Mouse (Mus musculus) forebrain, embryonic 10.5 days (tissue): ENCODE results near the gene Tnrc6c. TPM values are rescaled to one million over a fixed set of nuclear protein-coding genes. Genes with fewer than 3 reads are reported as not detected.

Experiments used
- DNase-seq: peaks from one replicate; pipeline ENCODE4 v3.0.0-alpha.2; 2017; ENCODE audit warnings: low spot score; ENCODE audit errors: extremely low spot score
- H3K27ac ChIP-seq: fragments of 300-500 bp; sonication (generic); 2 replicates; pipeline ENCODE4 v1.5.1; 2016; ENCODE audit warnings: mild to moderate bottlenecking
- H3K27me3 ChIP-seq: fragments of 300-500 bp; sonication (generic); 2 replicates; pipeline ENCODE4 v1.6.1; 2016; ENCODE audit warnings: mild to moderate bottlenecking; ENCODE audit not compliant: poor library complexity, severe bottlenecking
- H3K36me3 ChIP-seq: fragments of 300-500 bp; sonication (generic); replicated peaks from 2 replicates; pipeline ENCODE4 v1.6.1; 2016; ENCODE audit warnings: mild to moderate bottlenecking, moderate library complexity
- H3K4me1 ChIP-seq: fragments of 300-500 bp; sonication (generic); 2 replicates; pipeline ENCODE4 v1.6.1; 2016
- H3K4me3 ChIP-seq: fragments of 300-500 bp; sonication (generic); 2 replicates; pipeline ENCODE4 v1.5.1; 2016; ENCODE audit warnings: mild to moderate bottlenecking, moderate library complexity
- H3K9me3 ChIP-seq: fragments of 300-500 bp; sonication (generic); 2 replicates; pipeline ENCODE4 v1.6.1; 2016; ENCODE audit warnings: mild to moderate bottlenecking, moderate library complexity
- WGBS: fragments of 180-500 bp; shearing (Covaris S2); methylation state at CpG from one replicate; pipeline ENCODE4 v1.1.7; 2016; 5-methylcytosine and 5-hydroxymethylcytosine counted together
- polyA plus RNA-seq: library from polyadenylated mRNA; unstranded; fragments of >200 nt; fragmentation: Nextera tagmentation; extraction: Ambion mirVana; gene quantifications from 2 replicates; pipeline ENCODE4 v1.2.1, GENCODE M21; 2016

Tnrc6c gene
- polyA plus RNA-seq, 1 experiment from 2014 or later: 12.0 TPM

DNA sequence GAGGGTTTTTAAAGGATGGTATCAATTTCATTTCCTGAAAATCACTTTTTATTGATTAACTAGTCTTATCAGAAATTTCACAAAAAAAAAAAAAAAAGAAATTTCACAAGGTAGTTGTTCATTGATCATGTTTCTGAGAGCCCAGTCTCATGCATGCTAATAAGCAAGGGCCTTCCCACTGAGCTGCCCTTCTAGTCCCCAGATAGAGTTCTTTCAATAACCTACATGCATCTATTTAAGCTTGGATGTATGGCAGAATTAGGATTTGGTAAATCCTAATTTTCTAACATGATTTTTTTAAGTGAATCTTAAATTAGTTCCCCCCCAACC is 9.7 kb downstream of the Tnrc6c start:
- DNase-seq: no peak
- peaks cover 34% of the 10 kb centered on the region for H3K4me1 ChIP-seq
- no peaks in the 10 kb centered on the region; the same call in 1 of the 2 replicates for H3K36me3 ChIP-seq
- no peaks in the 10 kb centered on the region for H3K27me3 ChIP-seq
- H3K27ac ChIP-seq: no peak overlapping the region
- H3K4me3 ChIP-seq: no peak overlapping the region
- no peaks in the 10 kb centered on the region for H3K9me3 ChIP-seq

- Histone ChIP-seq H3K4me3 (no peak overlapping the region), H3K9me3 (no peaks in the 10 kb centered on the region), H3K27ac (no peak overlapping the region), H3K4me1 (peaks cover 28% of the 10 kb centered on the region), H3K36me3 (peaks cover under 1% of the 10 kb centered on the region), H3K27me3 (no peaks in the 10 kb centered on the region)
- WGBS: 65% methylated on average over 3 of the region's 3 CpGs
- no peak for DNase-seq
Observed at GRCm38 (mm10) chr11:117665189-117665588, 11.1 kb downstream of the Tnrc6c start.

DNA sequence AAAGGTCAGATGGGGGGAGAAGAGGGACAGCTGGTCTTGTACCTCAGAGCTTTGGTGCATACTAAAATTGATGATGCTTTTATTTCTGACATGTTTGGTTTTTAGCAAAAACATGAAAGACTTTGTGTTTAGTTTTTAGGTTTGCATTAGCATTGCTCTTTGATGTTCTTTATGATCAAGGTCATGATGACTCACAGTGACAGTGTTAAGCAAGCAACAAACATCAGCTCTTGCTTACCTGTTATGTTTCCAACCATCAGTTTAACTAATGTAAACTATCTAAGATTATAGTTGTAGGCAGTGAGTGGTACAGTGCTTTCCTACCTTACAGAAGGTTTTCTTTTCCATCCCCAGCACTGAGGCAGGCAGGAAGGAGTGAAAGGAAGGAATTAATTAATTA is 12.5 kb downstream of the Tnrc6c start:
- DNase-seq: no peak
- Histone ChIP-seq H3K4me3 (no peak overlapping the region), H3K9me3 (no peaks in the 10 kb centered on the region), H3K36me3 (peaks cover 8% of the 10 kb centered on the region), H3K4me1 (peaks cover 28% of the 10 kb centered on the region), H3K27me3 (no peaks in the 10 kb centered on the region), H3K27ac (no peak overlapping the region)

- Histone ChIP-seq H3K27ac (no peak overlapping the region), H3K4me1 (peaks cover 28% of the 10 kb centered on the region), H3K27me3 (no peaks in the 10 kb centered on the region), H3K9me3 (no peaks in the 10 kb centered on the region), H3K4me3 (no peak overlapping the region), H3K36me3 (peaks cover 8% of the 10 kb centered on the region)
- WGBS: 89% methylated on average over 5 of the region's 5 CpGs
- no peak for DNase-seq
Observed at GRCm38 (mm10) chr11:117667152-117667551, 13.1 kb downstream of the Tnrc6c start.

GRCm38 (mm10) chr11:117667825-117668224 is 13.7 kb downstream of the Tnrc6c start:
- H3K36me3 ChIP-seq: peaks cover 14% of the 10 kb centered on the region
- DNase-seq: no peak
- 85% methylated on average over 5 of the region's 5 CpGs for WGBS
- peaks cover 28% of the 10 kb centered on the region for H3K4me1 ChIP-seq
- no peak overlapping the region for H3K27ac ChIP-seq
- H3K27me3 ChIP-seq: no peaks in the 10 kb centered on the region
- no peaks in the 10 kb centered on the region for H3K9me3 ChIP-seq
- H3K4me3 ChIP-seq: no peak overlapping the region

DNA sequence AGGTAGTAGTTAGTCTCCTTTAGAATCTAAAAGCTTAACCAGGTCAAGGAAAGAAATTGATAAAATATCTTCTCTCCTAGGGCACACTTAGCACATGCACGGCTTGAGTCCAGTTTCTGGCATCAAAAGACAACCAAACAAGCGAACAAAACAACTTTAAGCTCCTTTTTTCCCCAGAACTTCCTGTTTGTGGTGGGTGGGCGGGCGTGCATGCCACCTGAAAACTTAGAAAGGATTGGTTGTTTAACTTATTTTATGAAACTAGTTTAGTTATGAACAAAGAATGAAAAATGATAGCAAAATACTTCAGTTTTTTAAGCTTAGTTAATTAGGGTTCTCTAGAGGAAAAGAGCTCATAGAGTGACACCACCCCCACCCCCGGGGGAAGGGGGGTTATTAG is 17.5 kb downstream of the Tnrc6c start:
- Histone ChIP-seq H3K4me1 (peaks cover 25% of the 10 kb centered on the region), H3K27me3 (no peaks in the 10 kb centered on the region), H3K9me3 (no peaks in the 10 kb centered on the region; the same call in 1 of the 2 replicates), H3K27ac (no peak overlapping the region), H3K4me3 (no peak overlapping the region), H3K36me3 (peaks cover 30% of the 10 kb centered on the region)
- WGBS: 91% methylated on average over 5 of the region's 5 CpGs
- no peak for DNase-seq

DNA sequence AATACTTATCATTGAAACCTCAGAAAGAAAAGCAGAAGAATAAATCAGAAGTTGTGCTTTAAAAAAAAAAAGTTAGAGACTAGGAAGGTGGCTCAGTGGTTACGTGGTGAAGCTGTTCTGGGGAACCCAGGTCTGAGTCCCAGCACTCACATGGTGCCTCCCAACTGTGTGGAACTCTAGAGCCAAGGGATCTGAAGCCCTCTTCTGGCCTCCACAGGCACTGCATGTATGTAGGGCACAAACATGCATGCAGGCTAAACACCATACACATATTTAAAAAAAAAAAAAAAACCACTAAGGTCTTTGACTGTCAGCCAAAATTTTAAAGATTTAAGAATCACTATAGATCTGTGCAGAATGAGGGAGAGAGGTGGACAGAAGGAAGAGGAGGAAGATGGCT is 20.4 kb downstream of the Tnrc6c start:
- H3K9me3 ChIP-seq: no peaks in the 10 kb centered on the region; the same call in 1 of the 2 replicates
- no peak overlapping the region for H3K27ac ChIP-seq
- peaks cover 27% of the 10 kb centered on the region for H3K4me1 ChIP-seq
- H3K27me3 ChIP-seq: no peaks in the 10 kb centered on the region
- peaks cover 30% of the 10 kb centered on the region for H3K36me3 ChIP-seq
- DNase-seq: no peak
- H3K4me3 ChIP-seq: no peak overlapping the region
- WGBS: 97% methylated on average over 1 of the region's 1 CpGs

- no peaks in the 10 kb centered on the region for H3K27me3 ChIP-seq
- DNase-seq: no peak
- H3K27ac ChIP-seq: no peak overlapping the region
- peaks cover 34% of the 10 kb centered on the region for H3K4me1 ChIP-seq
- no peak overlapping the region for H3K4me3 ChIP-seq
- H3K9me3 ChIP-seq: no peaks in the 10 kb centered on the region; the same call in 1 of the 2 replicates
- WGBS: 7% methylated on average over 2 of the region's 2 CpGs
- peaks cover 23% of the 10 kb centered on the region for H3K36me3 ChIP-seq
Observed at GRCm38 (mm10) chr11:117676649-117677048, 22.6 kb downstream of the Tnrc6c start.

DNA sequence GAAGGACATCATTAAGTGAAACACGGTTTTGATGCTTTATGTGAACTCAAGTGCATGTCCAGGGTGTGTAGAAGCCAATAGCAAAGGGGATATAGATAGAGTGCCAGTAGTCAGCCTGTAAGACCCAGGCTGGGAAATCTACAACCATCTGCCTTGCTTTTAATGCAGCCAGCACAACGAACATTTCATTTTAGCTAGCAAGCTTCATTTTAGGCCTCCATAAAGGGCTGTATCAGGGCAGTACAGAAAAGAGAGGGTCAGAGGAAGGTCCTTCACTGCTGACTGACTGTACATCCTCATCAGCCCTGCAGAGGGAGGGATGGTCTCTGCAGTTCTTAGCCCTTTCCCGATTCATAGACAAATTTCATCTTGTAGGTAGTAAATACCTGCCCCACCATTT is 23.0 kb downstream of the Tnrc6c start:
- peaks cover 35% of the 10 kb centered on the region for H3K4me1 ChIP-seq

GRCm38 (mm10) chr11:117677594-117677993 is 23.5 kb downstream of the Tnrc6c start:
- DNase-seq: no peak
- H3K27me3 ChIP-seq: no peaks in the 10 kb centered on the region
- no peaks in the 10 kb centered on the region; the same call in 1 of the 2 replicates for H3K9me3 ChIP-seq
- no peak overlapping the region for H3K27ac ChIP-seq
- 92% methylated on average over 3 of the region's 3 CpGs for WGBS
- H3K36me3 ChIP-seq: peaks cover 19% of the 10 kb centered on the region
- H3K4me1 ChIP-seq: peaks cover 35% of the 10 kb centered on the region
- no peak overlapping the region for H3K4me3 ChIP-seq

More for the DNA sequence above, 23.0 kb downstream of the Tnrc6c start:
- H3K27me3 ChIP-seq: no peaks in the 10 kb centered on the region
- WGBS: 69% methylated on average over 3 of the region's 3 CpGs
- no peaks in the 10 kb centered on the region; the same call in 1 of the 2 replicates for H3K9me3 ChIP-seq
- H3K27ac ChIP-seq: no peak overlapping the region
- no peak overlapping the region for H3K4me3 ChIP-seq
- peaks cover 23% of the 10 kb centered on the region for H3K36me3 ChIP-seq
- DNase-seq: no peak

- no peak for DNase-seq
- 94% methylated on average over 4 of the region's 4 CpGs for WGBS
- H3K27me3 ChIP-seq: no peaks in the 10 kb centered on the region
- H3K27ac ChIP-seq: no peak overlapping the region
- H3K9me3 ChIP-seq: no peaks in the 10 kb centered on the region; the same call in 1 of the 2 replicates
- H3K4me3 ChIP-seq: no peak overlapping the region
- peaks cover 35% of the 10 kb centered on the region for H3K4me1 ChIP-seq
- H3K36me3 ChIP-seq: peaks cover 13% of the 10 kb centered on the region
Observed at GRCm38 (mm10) chr11:117678155-117678554, 24.1 kb downstream of the Tnrc6c start.

DNA sequence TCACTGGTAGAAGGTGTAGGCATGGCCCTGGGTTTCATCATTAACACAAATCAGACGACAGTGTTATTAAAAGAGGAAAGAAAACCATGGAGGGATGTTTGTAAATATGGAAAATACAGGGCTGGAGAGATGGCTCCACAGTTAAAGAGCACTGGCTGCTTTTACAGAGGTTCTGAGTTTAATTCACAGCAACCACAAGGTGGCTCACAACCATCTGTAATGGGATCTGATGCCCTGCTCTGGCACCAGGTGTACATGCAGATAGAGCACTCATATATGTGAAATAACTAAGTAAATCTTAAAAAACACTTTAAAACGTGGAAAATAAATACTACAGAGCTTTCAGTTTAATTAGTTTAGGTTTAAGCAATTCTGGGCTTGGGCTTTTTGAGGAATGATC is 24.7 kb downstream of the Tnrc6c start:
- Histone ChIP-seq H3K4me1 (peaks cover 35% of the 10 kb centered on the region), H3K9me3 (no peaks in the 10 kb centered on the region; the same call in 1 of the 2 replicates), H3K27ac (no peak overlapping the region), H3K36me3 (peaks cover 7% of the 10 kb centered on the region), H3K4me3 (no peak overlapping the region), H3K27me3 (no peaks in the 10 kb centered on the region)
- 62% methylated on average over 2 of the region's 2 CpGs for WGBS
- no peak for DNase-seq

DNA sequence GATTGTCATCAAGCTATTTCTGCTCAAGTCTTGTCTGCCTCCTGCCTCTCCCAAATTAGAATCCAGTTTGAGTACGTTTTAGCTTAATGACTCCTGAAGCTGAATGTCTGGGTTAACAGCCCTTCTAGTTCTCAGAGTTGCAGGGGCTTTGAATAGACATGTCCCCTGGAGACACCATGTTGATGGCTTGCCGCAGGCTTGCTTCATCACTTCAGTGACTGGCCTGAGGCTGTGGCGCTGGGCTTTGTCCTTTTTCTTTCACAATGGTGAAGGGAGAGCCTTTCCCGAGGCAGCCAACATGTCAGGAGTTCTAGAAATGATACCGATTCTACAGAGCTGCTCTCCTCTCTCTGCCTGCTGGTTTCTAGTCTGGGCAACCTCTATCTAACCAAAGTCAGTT is 30.6 kb downstream of the Tnrc6c start:
- Histone ChIP-seq H3K36me3 (no peaks in the 10 kb centered on the region), H3K9me3 (no peaks in the 10 kb centered on the region), H3K27me3 (no peaks in the 10 kb centered on the region), H3K27ac (no peak overlapping the region), H3K4me1 (peaks cover 37% of the 10 kb centered on the region), H3K4me3 (no peak overlapping the region)
- WGBS: 39% methylated on average over 5 of the region's 5 CpGs
- DNase-seq: no peak

DNA sequence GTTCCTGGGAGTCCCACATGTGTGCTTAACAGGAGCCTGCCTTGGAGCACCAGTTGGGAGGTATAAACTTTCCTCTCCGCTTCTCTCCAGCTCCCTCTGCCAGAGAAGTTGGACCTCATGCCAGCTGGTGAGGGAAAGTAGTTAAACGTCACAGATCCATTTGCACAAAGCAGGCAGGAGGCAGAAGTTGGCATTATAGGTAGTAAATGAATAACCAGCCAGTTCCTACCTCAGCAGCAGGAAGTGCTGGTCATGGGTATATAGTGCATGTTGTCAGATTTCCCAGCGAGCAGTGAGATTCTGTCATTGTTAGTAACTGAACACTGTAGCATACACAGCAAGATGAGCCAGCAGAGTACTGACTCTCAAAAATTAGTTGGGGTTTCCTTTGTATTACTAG is 31.4 kb downstream of the Tnrc6c start:
- peaks cover 37% of the 10 kb centered on the region for H3K4me1 ChIP-seq
- 75% methylated on average over 3 of the region's 3 CpGs for WGBS
- no peaks in the 10 kb centered on the region for H3K36me3 ChIP-seq
- H3K4me3 ChIP-seq: no peak overlapping the region
- DNase-seq: no peak
- H3K9me3 ChIP-seq: no peaks in the 10 kb centered on the region
- no peaks in the 10 kb centered on the region for H3K27me3 ChIP-seq
- no peak overlapping the region for H3K27ac ChIP-seq
